Mouse (Mus musculus): ENCODE measurements around the gene Guca2a.
"Not testable (repeated sequence)": the region's sequence is repeated elsewhere in the genome, so short reads cannot be mapped to it uniquely, and the experiment has no call there.

The Guca2a gene

DNA sequence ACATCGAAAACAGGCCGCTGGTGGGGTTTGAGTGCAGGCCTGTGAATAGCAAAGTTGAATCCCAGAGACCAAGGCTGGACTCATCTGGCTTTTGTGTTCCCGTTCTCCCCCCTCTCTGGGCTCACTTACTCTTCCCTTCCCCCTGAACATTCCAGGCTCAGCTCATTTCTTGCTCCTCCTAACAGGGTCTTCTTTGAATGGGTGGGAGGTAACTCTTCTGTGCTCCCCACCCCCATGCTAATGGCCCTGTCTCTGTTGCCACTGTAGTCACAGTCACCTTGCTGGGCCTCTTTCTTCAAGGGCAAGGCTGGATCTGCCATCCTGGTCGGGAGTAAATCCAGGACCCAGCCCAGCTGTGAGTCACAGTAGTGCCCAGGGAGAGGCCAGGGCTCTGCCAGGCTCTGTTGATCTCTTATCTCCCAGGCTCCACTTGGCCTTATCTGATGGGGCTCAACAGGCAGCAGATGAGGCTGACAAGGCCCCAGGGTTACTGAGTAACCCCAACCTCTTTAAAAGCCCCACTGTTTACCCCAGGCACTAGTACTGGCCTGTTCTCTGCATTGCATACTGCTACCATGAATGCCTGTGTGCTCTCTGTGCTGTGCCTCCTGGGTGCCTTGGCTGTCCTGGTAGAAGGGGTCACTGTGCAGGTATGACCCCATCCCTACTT lies at the start of gene Guca2a:
TSS of gene Guca2a (plus strand) at position 529 of the 670 bp plus-strand sequence.
- CTCF ChIA-PET, result no interaction called here

DNA sequence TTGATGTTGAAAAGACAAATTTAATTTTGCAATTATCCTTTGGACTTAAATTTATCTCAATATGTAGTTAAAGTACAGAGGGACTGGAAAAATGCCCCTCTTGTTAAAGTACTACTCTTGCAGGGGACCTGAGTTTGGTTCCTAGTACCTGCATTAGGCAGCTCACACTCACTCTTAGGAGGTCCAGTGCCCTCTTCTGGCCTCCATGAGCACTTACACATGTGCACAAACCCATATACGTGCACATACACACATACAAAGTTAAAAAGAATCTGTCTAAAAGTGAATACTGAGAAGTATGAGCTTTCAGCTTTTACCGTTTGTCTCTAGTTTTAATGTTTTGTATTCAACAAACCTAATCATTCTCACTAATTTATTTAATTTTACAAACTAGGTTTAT lies 49.5 kb upstream of the Guca2a start:
- CTCF ChIA-PET, result no interaction called here

DNA sequence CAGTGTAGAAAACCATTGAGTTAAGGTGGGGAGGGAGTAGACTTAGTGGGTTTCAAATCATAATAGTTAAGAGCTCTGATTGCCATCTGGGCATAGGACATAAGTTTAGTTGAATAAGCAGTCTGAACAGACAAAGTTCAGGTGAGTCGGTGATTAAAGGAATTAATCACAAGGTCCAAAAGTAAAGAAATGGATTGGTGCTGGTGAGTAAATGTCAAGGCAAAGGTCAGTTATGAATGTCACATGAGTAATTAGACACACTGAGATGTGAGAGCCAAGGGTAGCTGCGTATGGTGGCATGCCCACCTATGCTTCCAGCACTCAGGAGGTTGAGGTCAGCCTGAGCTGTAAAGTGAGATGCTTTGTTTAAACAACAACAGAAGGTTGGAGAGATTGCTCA lies 48.1 kb upstream of the Guca2a start:
- CTCF ChIA-PET, result interaction anchor here (0.6 kb wide), 1 partner anchor 42 kb away, joined by 3 read pairs; no protein-coding TSS in a partner anchor

DNA sequence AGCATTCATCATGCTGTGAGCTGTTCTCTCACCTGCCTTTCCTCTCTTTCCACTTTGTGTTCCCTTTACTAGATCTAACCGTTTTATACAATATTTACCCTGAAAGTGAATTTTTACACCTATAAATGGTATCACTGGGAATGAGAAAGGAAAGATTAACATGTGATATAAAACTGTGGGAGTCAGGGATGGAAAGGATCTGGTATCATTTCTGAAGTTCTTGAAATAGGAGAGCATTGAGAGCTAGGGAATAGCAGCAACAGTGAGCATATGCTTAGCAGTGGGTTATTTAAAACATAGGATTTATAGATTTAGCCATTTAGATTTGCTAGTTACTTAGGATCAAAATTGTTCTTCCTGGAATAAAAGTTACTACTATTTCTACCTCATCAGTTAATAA lies 47.5 kb upstream of the Guca2a start:
- CTCF ChIA-PET, result no interaction called here

DNA sequence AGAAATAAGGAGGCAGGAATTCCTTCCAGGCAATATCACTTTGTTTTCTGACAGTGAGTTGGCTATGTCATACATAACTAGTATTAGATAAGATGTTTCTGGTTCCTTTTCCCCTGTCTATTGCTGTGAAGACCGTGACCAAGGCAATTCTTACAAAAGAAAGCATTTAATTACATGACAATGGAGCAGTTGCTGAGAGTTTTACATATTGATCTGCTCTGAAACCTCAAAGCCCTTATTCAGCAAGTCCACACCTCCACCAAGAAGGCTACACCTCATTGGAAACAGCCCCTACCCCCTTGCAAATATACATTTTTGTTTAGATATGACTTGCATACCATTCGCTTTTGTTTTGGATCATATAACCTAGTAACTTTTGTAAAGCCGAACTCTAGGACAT lies 45.0 kb upstream of the Guca2a start:
- CTCF ChIA-PET, result interaction anchor here (0.6 kb wide), 1 partner anchor 328 kb away, joined by 4 read pairs; no protein-coding TSS in a partner anchor

DNA sequence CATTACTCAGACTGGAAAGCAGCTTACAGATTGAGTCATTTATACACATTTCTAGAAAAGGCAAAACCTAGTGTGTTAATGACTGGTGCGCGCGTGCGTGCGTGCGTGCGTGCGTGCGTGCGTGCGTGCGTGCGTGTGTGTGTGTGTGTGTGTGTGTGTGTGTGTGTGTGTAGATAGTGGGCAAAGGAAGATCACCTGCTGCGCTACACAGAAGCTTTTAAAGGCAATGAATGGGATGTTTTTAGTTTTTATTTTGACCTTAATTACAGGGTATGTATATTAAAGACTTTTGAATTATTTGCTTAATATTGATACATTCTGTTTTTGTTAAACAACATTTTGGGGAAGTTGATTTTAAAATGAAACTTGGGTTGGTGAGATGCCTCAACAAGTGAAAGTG lies 43.2 kb upstream of the Guca2a start:
- CTCF ChIA-PET, result no interaction called here

DNA sequence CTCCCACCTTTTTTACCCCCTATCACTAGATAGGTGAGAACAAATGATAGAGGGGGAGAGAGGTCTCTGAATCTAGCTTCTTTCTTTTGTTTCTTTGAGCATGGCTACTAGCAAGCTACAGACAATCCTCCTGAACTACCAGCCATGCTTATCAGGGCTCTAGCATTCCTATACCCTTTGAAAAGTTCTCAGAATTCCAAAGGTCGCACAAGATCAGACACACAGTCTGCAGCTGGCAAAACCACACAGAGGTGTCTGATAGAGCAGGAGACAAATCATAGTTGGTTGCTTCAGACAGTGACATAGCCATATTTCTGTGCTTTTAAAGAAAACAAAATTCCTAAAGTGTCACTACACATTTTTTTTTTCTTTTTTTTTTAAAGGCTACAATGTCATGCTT lies 37.9 kb upstream of the Guca2a start:
- CTCF ChIA-PET, result no interaction called here

DNA sequence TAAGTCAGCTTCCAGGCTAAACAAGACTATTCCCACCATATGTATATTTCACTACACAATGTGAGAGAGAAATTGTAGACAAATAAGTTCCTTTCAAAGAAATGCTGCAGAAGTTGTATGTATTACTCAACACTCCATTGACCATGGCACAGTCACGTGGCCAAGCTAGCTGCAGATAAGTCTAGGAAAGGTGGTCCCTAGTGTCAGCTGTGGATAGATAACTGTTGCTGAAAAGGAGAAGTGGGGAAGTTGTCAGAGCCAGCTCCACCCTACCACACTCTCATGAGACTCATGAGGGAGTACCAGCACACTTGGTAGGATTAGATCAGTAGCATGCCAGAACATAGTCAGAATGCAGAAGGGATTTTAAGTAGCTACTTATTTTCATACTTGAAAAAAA lies 28.0 kb upstream of the Guca2a start:
- CTCF ChIA-PET, result no interaction called here

DNA sequence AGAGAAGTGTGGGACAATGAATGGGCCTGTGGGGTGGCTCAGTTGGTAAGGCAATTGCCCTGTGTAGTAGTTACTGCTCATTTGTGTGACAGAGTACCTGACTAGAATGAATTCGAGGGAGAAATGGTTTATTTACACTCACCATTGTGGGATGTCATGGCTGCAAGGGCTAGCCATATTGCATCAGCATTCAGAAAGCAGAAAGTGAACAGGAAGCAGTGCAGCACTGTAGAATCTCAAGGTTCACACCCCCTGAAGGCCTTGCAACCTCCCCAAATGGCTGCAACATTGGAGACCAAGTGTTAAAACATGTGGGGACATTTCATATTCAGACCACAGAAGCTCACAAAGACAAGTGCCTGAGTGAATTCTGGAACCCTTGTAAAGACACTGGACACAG lies 23.4 kb upstream of the Guca2a start:
- CTCF ChIA-PET, result no interaction called here

DNA sequence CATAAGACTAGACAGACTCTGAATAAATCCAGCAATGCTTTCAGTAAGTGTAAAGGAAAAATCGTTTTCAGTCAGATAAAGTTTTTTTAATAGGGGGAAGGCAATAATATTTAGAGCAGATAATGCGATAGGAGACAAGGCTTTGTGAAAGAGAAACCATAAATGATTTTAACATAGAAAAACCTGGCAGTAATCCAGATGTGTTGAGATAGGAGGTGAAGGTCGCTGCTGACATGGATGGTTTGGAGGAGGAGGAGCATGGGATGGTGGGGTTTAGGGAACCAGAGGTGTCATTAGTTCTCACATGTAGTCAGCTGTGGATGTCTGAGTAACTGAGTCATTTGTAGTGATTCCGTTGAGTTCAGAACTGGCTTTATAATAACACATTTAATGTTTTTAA lies 22.8 kb upstream of the Guca2a start:
- CTCF ChIA-PET, result no interaction called here

DNA sequence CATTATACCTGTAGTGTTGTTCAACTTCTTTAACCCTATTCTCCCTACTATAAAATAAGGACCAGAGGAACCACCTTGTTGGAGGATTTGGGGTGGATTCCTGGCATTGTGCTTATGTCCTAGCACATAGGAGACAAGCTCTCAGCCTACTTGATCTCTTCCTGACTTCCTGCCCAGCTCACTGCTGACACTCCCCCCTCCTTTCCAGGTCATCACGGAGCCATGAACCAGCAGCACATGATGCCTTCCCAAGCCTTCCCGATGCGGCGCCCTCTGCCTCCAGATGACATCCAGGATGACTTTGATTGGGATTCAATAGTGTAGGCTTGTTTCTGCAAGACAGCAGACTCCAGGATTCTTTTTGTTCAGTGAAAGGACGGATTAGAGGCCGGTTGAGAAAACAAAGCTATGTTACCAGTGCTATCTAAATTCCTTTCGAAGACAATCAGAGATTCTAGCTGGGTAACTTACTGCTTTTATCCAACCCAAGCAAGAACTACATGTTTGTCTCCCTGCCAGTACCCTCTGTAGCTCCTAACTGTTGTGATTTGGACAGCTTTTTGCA lies 11.3 kb upstream of the Guca2a start:
- CTCF ChIA-PET, result no interaction called here

DNA sequence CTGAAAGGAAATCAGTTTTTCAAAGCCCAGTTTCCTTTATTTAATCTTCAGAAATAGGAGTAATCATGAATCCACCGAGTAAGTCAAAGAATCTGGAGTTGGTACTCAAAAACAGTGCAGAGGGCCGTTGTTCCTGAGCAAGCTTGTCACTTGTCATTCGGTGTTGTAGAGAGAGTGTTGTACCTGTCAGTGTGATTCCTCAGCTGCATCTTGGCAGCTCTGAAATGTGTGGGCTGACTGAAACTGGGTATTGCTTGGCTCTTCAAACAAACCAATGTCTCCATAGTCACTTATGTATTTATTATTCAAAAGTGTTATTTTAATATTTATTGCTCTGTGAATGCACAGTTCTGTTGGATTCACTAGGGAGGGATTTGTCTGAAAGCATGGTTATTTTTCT lies 10.6 kb upstream of the Guca2a start:
- CTCF ChIA-PET, result no interaction called here

DNA sequence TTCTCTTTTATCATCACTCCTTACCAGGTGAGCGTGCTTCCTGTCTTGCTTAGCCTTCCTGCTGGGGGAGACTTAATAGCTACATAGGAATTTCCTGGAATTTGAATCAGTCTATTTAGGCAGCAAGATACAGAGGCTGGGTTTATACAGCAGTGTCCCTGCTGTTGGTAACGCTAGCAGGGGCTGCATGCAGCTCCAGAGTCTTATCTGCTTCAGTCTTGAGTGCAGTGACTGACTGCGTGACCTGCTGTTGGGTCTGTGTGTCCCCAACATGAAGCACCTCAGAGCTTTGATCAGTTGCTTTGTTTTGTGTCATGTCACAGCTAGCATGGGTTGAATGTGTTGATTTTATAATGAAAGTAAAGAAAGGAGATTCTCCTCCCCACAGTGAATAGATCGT lies 10.2 kb upstream of the Guca2a start:
- CTCF ChIA-PET, result no interaction called here

DNA sequence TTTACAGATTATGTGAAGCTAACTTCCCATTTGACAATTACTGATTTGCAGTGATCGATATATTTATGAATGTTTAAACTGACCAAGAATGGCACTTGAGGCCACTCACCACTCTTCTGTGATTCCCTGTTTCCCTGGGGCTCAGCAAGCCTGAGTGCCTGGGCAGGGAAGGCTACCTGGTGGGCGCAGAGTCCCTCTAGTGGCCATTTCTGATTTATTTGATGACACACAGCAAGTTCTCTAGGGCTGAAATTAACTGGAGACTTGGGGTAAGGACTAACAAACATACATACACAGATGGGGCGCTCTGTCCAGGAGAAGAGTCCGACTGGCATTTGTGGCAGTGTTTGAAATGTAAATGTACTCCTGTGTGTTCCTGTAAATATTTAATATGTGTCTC lies 9.1 kb upstream of the Guca2a start:
- CTCF ChIA-PET, result not testable (repeated sequence)

DNA sequence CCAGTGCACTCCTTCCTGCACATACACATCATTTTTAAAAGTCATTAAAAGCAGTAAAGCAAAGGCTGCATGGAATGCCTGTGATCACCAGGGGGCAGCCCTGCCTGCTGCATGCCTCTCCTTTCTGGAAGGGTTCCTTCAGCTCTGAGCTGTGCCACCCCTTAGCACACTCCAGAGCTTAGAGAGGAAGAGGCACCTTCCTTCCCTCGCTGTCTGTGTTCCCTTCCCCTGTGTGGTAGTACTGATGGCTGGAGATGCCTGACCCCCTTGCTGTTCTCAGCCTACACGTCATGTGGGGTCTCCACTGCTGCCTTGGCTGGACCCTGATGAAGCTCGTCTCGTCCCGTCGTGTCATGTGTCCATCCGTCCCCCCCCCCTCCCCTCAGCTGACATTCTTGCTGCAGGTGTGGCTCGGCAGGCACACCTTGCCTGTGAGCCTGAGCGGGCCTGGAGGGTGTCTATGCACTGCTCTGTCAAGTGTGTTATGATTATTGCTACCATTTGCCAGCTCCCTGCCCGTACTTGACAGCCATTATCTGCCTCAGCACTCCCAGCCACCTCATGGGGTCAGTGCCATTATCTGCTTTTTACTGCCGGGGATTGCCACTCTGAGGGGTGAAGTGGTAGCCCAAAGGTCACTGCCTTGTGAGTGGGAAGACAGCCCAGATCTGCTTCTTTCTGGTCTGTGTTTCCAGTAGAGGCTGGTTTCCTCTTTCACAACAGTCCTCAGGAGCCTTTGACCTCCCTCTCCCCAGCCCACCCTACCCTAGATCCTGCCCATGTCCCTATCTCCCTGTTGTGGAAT lies 6.2 kb upstream of the Guca2a start:
- CTCF ChIA-PET, result interaction anchor here (0.7 kb wide), 1 partner anchor 735 kb away, joined by 10 read pairs; no protein-coding TSS in a partner anchor

DNA sequence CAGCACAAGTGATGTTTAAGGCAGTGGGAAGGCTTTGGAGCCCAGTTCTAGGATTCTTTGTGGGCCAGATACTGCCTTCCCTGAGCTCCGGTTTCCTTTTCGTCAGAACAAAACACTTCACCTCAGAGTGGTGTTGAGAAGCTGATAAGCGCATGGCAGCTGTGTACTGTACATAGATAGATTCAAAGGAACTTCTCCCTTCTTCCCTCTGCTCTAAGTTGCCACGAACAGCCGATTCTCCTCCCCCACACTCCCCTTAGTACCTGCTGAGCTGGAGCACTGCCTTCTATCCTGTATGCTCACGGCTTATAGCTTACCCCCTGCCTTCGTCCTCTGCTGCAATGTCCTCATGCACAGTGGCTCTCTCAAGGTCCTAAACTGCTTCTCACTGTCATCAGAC lies 4.8 kb upstream of the Guca2a start:
- CTCF ChIA-PET, result no interaction called here

DNA sequence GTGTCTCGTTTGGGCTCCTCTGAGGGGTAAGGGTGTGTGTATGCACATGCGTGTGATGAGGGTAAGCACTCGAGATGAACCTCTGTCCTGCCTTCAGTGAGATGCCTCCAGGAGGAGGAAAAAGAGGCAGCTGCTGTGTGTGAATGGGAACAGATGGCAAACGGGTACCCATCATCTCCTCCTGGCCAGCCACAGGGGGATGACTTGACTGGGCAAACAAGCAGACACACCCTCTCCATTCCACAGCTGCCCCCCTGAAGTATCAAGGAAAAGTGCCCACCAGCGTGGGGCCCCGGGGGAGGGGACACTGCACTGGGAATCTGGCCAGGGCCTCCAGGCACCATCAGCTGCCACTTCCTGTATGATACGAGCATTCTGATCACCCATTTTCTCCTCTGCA lies 4.2 kb upstream of the Guca2a start:
- CTCF ChIA-PET, result no interaction called here

DNA sequence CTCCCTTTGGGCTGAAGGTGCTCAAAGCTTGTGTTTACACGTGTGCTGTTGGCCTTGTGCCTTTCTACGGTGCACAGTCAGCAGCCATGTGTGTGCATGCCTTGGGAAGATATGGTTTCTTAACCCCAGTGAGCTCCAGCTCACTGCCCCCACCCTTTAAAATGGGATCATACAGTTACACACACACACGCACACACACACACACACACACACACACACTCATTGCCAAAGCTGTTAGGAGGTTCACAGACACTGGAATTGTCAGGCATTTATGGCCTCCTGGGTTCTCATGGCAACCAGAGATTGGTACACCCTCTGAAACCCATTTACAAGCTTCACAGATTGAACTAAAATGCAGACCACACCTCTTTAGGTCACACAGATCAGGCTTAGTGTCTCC lies 3.6 kb upstream of the Guca2a start:
- CTCF ChIA-PET, result no interaction called here

DNA sequence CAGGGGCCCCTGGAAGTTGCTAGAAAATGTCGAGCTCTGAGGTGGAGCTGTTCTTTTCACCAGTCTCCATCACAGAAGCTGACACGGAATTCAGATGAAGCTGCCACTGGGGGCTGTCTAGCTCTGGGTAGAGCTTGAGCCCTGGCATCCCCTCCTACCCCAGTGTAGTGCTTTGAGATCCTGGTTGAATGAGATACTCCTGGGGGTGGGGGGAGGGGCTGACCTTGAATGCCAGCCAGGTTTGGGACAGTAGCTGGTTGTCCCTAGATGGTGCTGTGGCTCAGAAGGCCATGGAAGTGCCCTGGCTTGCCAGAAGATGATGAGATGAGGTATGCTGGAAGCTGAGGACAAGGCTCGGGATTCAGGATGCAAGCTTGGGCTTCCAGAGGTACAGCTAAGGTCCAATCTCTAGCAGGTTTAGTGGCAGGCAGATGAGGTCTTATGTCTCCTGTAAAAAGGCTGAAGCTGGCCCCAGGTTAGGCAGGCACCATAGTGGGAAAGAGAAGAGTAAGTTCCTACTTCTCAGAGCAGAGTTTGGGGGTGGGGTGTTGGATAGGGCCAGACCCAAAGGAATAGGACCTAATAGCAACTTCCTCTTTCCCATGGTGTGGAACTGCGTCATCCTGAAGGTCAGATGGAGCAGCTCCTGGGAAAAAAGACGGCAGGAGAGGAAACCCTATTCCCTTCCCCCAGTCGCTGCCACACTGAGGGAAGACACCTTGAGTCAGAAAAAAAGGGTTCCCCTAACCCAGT lies 2.4 kb upstream of the Guca2a start:
- CTCF ChIA-PET, result interaction anchor here (0.6 kb wide), 2 partner anchors 49 to 1549 kb away, joined by 5 to 6 read pairs; no protein-coding TSS in a partner anchor

DNA sequence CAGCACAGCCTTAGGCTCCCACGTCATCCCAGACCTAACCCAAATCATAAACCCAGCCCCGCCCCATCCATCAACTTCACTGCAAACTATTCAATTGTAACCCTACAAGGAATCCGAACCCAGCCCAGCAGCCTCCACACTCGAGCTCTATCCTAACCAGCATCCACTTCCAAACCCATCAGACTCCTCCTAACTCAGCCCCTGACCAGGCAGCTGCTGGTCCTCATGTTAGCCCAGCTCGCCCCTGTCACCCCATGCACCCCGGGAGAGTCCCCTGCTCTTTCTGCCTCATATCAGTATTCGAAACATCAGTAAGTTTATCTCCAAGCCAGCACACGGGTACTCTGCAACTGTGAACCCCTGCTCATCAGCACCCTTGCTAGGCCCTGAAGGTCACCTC lies 1.8 kb upstream of the Guca2a start:
- CTCF ChIA-PET, result no interaction called here

DNA sequence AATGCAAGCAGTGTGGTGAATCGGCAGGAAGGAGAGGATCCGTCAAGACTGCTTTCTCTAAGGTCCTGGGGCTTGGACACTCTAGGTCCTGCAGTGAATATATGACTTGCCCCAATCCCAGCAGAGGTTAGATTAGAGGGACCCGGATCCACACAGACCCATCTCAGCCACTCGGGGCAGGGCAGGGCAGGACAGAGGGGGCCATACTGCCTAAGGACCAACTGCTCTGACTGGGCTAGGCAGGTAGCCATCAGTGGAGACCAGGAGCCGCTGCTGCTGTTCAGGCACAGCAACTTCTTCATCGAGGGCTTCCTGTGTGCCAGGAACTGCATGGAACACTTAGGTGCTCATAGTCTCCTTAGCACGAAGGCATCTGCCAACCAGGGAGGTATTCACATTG lies 773 bp upstream of the Guca2a start:
- CTCF ChIA-PET, result no interaction called here

DNA sequence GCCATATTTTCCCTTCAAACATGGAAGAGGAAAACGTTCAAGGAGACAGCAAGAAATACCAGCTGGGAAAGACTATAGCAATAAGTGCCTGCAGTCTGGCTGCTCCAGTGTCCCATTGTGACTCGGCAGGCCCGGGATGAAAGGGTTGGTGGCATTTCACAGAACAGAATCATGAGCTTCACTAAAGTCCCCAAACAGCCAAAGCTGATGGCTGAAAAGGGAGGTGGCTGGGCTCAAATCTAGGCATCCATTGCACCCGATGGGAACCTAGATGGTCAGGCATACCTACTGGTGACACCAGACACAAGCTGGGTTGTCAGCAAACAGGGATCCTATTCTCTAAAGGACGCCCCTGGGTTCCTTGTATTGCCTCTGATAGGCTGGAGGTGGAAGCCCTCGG lies 442 bp downstream of the Guca2a start:
- CTCF ChIA-PET, result no interaction called here

DNA sequence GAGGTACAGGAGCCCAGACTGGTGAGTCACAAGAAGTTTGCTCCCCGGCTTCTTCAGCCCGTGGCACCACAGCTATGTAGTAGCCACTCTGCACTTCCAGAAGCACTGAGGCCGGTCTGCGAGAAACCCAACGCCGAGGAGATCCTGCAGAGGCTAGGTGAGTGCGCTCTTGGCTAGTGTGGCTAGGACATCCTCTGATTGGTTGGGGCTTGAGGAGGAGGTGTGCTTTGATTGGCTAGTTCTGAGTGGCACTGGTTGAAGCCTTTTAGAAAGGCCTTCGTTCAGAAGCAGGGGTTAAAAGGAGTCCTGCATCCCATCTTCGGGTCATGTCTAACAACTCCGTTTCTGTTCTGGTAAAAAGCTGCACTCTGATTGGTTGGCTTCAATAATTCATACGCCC lies 1.2 kb downstream of the Guca2a start:
- CTCF ChIA-PET, result no interaction called here

Measured in spleen, embryonic (tissue).